Mouse (Mus musculus): ENCODE measurements at regions not wholly inside any gene's neighbourhood (a gene's known extent, or its start where the extent isn't known, plus 50 kb on each side); places are given as distances from the start of the nearest gene placed in this dataset.
"Not testable (repeated sequence)": the region's sequence is repeated elsewhere in the genome, so short reads cannot be mapped to it uniquely, and the experiment has no call there.

DNA sequence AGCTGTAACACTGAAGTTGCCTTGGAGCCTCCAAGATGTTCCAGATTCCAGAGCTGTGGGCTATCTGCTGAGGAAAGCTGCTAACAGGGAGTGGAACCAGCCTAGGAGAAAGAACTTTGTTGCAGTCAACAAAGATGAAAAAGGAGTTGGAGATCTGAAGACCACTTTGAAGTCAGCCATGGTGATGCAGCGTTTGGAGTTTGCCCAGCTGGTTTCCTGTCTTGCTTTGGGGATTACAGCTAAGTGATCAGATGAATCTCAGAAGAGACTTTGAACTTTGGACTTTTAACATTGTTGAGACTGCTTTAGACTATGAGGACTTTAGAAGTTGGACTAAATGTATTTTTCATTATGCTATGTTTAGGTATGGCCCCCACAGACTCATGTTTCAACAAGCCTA lies 297.6 kb downstream of the Gadd45g start:
- not testable (repeated sequence) for H3K9ac ChIP-seq; H3K9me3 ChIP-seq (ENCODE audit: control insufficient read depth, low read length); H3K4me1 ChIP-seq (replicated peaks; ENCODE audit: control insufficient read depth, insufficient read depth, low read length); ATAC-seq (ENCODE audit: low FRiP score); H3K27ac ChIP-seq; H3K4me2 ChIP-seq (replicated peaks); H3K36me3 ChIP-seq (replicated peaks; ENCODE audit: control insufficient read depth, insufficient read depth); H3K4me3 ChIP-seq (replicated peaks; ENCODE audit: low read length); DNase-seq (ENCODE audit: low spot score); H3K27me3 ChIP-seq (ENCODE audit: control insufficient read depth, insufficient read depth, low read length)
- 65% methylated on average over 1 of the region's 1 CpGs for WGBS

DNA sequence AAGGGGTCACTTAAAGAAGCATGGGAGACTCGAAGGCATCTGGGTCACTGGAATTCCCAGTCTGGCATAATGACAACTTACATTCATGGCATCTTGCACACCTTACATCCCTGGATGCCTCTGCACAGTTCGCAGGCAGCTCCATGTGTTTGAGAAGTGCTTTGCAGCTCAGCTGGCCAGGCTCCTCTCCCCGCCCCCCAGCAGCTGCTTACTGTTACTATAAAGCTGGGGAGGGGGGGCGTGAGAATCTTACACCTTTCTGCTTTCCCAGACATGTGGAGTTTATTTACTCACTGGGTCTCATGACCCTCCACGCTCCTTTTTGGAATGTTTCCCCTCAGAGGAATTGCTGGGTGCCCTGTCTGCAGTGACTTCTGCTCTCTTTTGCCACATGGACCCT lies 299.4 kb downstream of the Gadd45g start:
- H3K27me3 ChIP-seq (ENCODE audit: control insufficient read depth, insufficient read depth, low read length), result no peaks in the 10 kb centered on the region
- 90% methylated on average over 5 of the region's 5 CpGs for WGBS
- H3K4me3 ChIP-seq (replicated peaks; ENCODE audit: low read length), result no peak overlapping the region
- no peaks in the 10 kb centered on the region for H3K36me3 ChIP-seq (replicated peaks; ENCODE audit: control insufficient read depth, insufficient read depth)
- peaks cover 7% of the 10 kb centered on the region; the same call in 1 of the 2 replicates for H3K9me3 ChIP-seq (ENCODE audit: control insufficient read depth, low read length)
- H3K4me2 ChIP-seq (replicated peaks), result no peak overlapping the region
- DNase-seq (ENCODE audit: low spot score) (no peak), ATAC-seq (ENCODE audit: low FRiP score) (no peak)
- no peaks in the 10 kb centered on the region for H3K4me1 ChIP-seq (replicated peaks; ENCODE audit: control insufficient read depth, insufficient read depth, low read length)
- H3K27ac ChIP-seq, result no peak overlapping the region
- H3K9ac ChIP-seq, result no peak overlapping the region

- ATAC-seq (ENCODE audit: low FRiP score) (no peak), DNase-seq (ENCODE audit: low spot score) (no peak)
- H3K27ac ChIP-seq, result no peak overlapping the region
- H3K4me2 ChIP-seq (replicated peaks), result no peak overlapping the region
- peaks cover 5% of the 10 kb centered on the region; the same call in 1 of the 2 replicates for H3K9me3 ChIP-seq (ENCODE audit: control insufficient read depth, low read length)
- 81% methylated on average over 8 of the region's 8 CpGs for WGBS
- H3K27me3 ChIP-seq (ENCODE audit: control insufficient read depth, insufficient read depth, low read length), result no peaks in the 10 kb centered on the region
- no peaks in the 10 kb centered on the region for H3K36me3 ChIP-seq (replicated peaks; ENCODE audit: control insufficient read depth, insufficient read depth)
- H3K4me1 ChIP-seq (replicated peaks; ENCODE audit: control insufficient read depth, insufficient read depth, low read length), result peaks cover 17% of the 10 kb centered on the region
- no peak overlapping the region for H3K9ac ChIP-seq
- no peak overlapping the region for H3K4me3 ChIP-seq (replicated peaks; ENCODE audit: low read length)
Observed at GRCm38 (mm10) chr13:52150281-52150680, 303.8 kb downstream of the Gadd45g start.

GRCm38 (mm10) chr13:52151777-52152176 lies 305.3 kb downstream of the Gadd45g start:
- Histone ChIP-seq H3K36me3 (replicated peaks; ENCODE audit: control insufficient read depth, insufficient read depth) (no peaks in the 10 kb centered on the region), H3K27ac (no peak overlapping the region), H3K27me3 (ENCODE audit: control insufficient read depth, insufficient read depth, low read length) (no peaks in the 10 kb centered on the region), H3K9ac (no peak overlapping the region), H3K4me1 (replicated peaks; ENCODE audit: control insufficient read depth, insufficient read depth, low read length) (peaks cover 20% of the 10 kb centered on the region), H3K4me3 (replicated peaks; ENCODE audit: low read length) (no peak overlapping the region), H3K4me2 (replicated peaks) (no peak overlapping the region), H3K9me3 (ENCODE audit: control insufficient read depth, low read length) (no peaks in the 10 kb centered on the region)
- DNase-seq (ENCODE audit: low spot score), result no peak
- 85% methylated on average over 11 of the region's 11 CpGs for WGBS
- no peak for ATAC-seq (ENCODE audit: low FRiP score)

DNA sequence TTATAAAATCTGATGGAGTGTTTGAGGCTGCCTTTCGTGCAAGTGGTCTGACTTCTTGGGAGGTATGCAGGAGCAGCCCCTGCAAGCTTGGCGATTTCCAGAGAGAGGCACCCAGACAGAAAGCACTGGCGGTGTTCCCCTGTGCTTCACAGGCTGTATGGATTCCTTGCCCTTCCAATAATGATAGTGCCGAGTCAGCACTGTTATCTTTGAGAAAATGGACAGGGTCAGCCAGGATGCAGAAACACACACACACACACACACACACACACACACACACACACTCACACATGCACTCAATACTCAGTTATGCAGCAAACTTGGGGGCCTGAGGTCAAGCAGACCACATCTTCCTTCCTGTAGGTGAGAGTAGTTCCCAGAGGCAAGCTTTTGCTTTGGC lies 305.7 kb downstream of the Gadd45g start:
- no peak for DNase-seq (ENCODE audit: low spot score)
- Histone ChIP-seq H3K4me1 (replicated peaks; ENCODE audit: control insufficient read depth, insufficient read depth, low read length) (peaks cover 20% of the 10 kb centered on the region), H3K36me3 (replicated peaks; ENCODE audit: control insufficient read depth, insufficient read depth) (no peaks in the 10 kb centered on the region), H3K4me2 (replicated peaks) (no peak overlapping the region), H3K4me3 (replicated peaks; ENCODE audit: low read length) (no peak overlapping the region), H3K27me3 (ENCODE audit: control insufficient read depth, insufficient read depth, low read length) (no peaks in the 10 kb centered on the region), H3K27ac (no peak overlapping the region), H3K9me3 (ENCODE audit: control insufficient read depth, low read length) (no peaks in the 10 kb centered on the region), H3K9ac (no peak overlapping the region)
- no peak for ATAC-seq (ENCODE audit: low FRiP score)
- 67% methylated on average over 4 of the region's 4 CpGs for WGBS

DNA sequence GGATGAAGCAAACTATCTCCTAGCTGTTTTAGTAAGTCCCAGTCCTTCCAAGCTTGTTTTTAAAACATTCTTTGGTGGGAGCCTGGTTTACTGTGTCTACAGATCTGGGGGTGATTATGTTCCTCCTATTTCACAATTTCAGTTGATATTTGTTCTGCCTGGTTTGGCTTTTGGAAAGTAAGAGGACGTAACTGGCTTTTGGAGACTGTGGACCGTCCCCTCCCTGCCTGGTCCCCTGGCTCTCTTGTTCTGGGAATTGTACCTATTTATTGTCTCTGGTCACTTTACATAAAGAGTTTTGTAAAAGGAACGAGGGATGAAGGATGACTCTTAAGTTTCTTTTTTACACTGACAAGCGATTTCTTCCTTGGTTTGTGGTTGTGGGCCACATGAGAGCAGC lies 306.6 kb downstream of the Gadd45g start:
- no peak overlapping the region for H3K4me2 ChIP-seq (replicated peaks)
- no peaks in the 10 kb centered on the region for H3K27me3 ChIP-seq (ENCODE audit: control insufficient read depth, insufficient read depth, low read length)
- no peaks in the 10 kb centered on the region for H3K36me3 ChIP-seq (replicated peaks; ENCODE audit: control insufficient read depth, insufficient read depth)
- H3K4me3 ChIP-seq (replicated peaks; ENCODE audit: low read length), result no peak overlapping the region
- 79% methylated on average over 4 of the region's 4 CpGs for WGBS
- no peak for ATAC-seq (ENCODE audit: low FRiP score)
- no peak overlapping the region for H3K27ac ChIP-seq
- no peak for DNase-seq (ENCODE audit: low spot score)
- H3K4me1 ChIP-seq (replicated peaks; ENCODE audit: control insufficient read depth, insufficient read depth, low read length), result peaks cover 20% of the 10 kb centered on the region
- no peaks in the 10 kb centered on the region for H3K9me3 ChIP-seq (ENCODE audit: control insufficient read depth, low read length)
- no peak overlapping the region for H3K9ac ChIP-seq

DNA sequence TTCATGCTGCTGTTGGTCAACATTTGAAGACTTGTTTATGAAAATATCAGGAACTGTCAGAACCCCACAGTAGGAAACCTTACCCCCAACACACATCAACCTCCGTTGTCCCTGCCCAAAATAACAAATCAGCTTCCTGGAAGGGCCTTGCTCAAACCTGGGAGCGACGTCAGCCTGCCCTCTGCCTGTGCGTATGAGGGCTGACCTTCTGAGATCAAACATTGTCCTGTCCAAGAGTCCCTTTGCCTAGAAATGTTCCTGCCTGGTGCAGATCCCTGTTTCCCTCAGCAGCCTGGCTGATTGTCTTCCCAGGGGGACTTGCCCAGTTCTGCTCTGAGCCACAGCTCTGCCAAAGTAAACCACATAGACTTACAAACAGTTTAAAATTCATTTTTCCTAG lies 307.1 kb downstream of the Gadd45g start:
- H3K9me3 ChIP-seq (ENCODE audit: control insufficient read depth, low read length), result no peaks in the 10 kb centered on the region
- no peak overlapping the region for H3K4me2 ChIP-seq (replicated peaks)
- no peaks in the 10 kb centered on the region for H3K36me3 ChIP-seq (replicated peaks; ENCODE audit: control insufficient read depth, insufficient read depth)
- no peak overlapping the region for H3K4me3 ChIP-seq (replicated peaks; ENCODE audit: low read length)
- no peaks in the 10 kb centered on the region for H3K27me3 ChIP-seq (ENCODE audit: control insufficient read depth, insufficient read depth, low read length)
- peaks cover 20% of the 10 kb centered on the region for H3K4me1 ChIP-seq (replicated peaks; ENCODE audit: control insufficient read depth, insufficient read depth, low read length)
- no peak overlapping the region for H3K27ac ChIP-seq
- no peak for DNase-seq (ENCODE audit: low spot score)
- ATAC-seq (ENCODE audit: low FRiP score), result no peak
- no peak overlapping the region for H3K9ac ChIP-seq
- 69% methylated on average over 4 of the region's 4 CpGs for WGBS

- no peak for DNase-seq (ENCODE audit: low spot score)
Observed at GRCm38 (mm10) chr13:52154111-52154843, 307.8 kb downstream of the Gadd45g start.

DNA sequence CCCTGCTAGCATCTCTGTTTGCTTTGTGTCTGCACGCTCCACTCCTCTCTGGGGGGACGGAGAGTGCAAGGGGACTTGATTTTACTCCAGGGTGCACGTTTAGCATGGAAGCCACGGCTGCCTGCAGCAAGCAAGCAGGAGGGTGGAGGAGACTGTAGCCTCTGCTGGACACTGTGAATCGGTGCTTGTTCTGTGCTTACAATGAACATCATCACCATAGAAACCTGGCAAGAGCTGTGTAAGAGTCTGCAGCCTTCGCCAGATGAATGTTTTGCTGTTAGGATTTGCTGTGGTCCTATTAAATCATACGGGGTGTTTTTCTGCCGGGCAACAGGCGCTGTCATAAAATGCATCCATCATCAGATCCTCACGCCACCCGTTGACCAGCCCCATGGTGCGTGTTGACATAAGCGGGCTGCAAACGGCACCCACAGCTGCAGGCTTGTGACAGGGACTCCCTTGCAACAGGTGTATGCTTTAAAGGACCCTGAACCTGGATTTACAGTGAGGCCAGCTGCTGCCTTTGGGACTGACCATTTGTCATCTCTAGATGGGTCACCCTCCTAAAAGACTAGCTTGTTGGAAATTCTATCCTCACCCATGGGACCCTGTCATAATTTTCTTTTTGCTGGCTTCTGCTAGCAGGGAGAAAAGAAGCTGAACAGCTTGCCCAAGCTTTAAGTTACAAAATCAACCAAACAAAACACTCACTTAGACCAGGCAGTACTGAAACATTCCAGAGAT lies 308.5 kb downstream of the Gadd45g start:
- H3K4me1 ChIP-seq (replicated peaks; ENCODE audit: control insufficient read depth, insufficient read depth, low read length), result peaks cover 20% of the 10 kb centered on the region
- H3K36me3 ChIP-seq (replicated peaks; ENCODE audit: control insufficient read depth, insufficient read depth), result no peaks in the 10 kb centered on the region
- H3K4me2 ChIP-seq (replicated peaks), result peak overlapping the region; percentile 39
- no peak overlapping the region for H3K4me3 ChIP-seq (replicated peaks; ENCODE audit: low read length)
- H3K27me3 ChIP-seq (ENCODE audit: control insufficient read depth, insufficient read depth, low read length), result no peaks in the 10 kb centered on the region
- WGBS, result 35% methylated on average over 14 of the region's 14 CpGs
- ATAC-seq (ENCODE audit: low FRiP score), result peak; percentile 91
- H3K9ac ChIP-seq, result no peak overlapping the region; the same call in 1 of the 2 replicates
- DNase-seq (ENCODE audit: low spot score), result peak; percentile 76
- no peaks in the 10 kb centered on the region for H3K9me3 ChIP-seq (ENCODE audit: control insufficient read depth, low read length)
- H3K27ac ChIP-seq, result peak overlapping the region; percentile 65

More at GRCm38 (mm10) chr13:52154111-52154843, 307.8 kb downstream of the Gadd45g start:
- Histone ChIP-seq H3K9ac (no peak overlapping the region; the same call in 1 of the 2 replicates), H3K27ac (peak overlapping the region; percentile 65), H3K4me3 (replicated peaks; ENCODE audit: low read length) (no peak overlapping the region), H3K4me1 (replicated peaks; ENCODE audit: control insufficient read depth, insufficient read depth, low read length) (peaks cover 20% of the 10 kb centered on the region), H3K9me3 (ENCODE audit: control insufficient read depth, low read length) (no peaks in the 10 kb centered on the region), H3K36me3 (replicated peaks; ENCODE audit: control insufficient read depth, insufficient read depth) (no peaks in the 10 kb centered on the region), H3K4me2 (replicated peaks) (0 out of 2 replicates have a peak overlapping the region, but pooled peaks have one; percentile 39), H3K27me3 (ENCODE audit: control insufficient read depth, insufficient read depth, low read length) (no peaks in the 10 kb centered on the region)
- WGBS, result 74% methylated on average over 5 of the region's 5 CpGs
- peak; percentile 72 for ATAC-seq (ENCODE audit: low FRiP score)
